Mouse (Mus musculus): ENCODE results near the gene Tha1.

DNA sequence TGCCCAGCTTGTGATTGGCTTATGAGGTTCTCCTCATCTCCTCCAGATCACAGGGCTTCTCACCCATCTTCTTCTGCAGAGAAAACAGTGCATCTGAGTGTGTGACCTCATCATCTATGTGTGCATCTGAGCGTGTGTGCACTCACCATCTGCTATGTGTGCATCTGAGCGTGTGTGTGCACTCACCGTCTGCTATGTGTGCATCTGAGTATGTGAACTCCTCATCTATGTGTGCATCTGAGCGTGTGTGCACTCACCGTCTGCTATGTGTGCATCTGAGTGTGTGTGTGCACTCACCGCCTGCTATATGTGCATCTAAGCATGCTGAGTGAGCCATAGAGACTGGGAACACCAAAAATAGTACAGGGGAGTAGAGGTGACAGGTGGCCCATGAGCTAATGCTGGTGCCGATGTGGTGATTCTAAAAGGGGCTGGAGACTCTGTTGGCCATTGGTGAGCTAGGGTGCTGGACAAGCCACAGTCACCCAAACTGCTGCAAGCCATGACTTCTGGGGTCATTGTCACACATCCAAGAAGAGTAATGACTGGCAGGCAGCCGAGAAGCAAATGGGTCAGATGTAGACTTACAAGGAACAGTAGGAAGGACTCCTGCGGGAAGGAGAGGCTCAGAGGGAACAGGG, 7.2 kb upstream of the Tha1 start:
- no peak for TF ChIP-seq POLR2A (IDR thresholded peaks at IDR 0.05; ENCODE audit: insufficient read depth, low read depth, low read length)
- TF ChIP-seq CTCF (IDR thresholded peaks at IDR 0.05; ENCODE audit: insufficient read depth, low read depth, low read length) = no peak

All from olfactory bulb, adult 2 months (tissue).